Mouse (Mus musculus) forebrain, embryonic 15.5 days (tissue): ENCODE data around the gene Gm13305. TPM values are rescaled to one million over a fixed set of nuclear protein-coding genes. Genes with fewer than 3 reads are reported as not detected.
"Not testable (repeated sequence)": the region's sequence is repeated elsewhere in the genome, so short reads cannot be mapped to it uniquely, and the experiment has no call there.

Experiments
- ATAC-seq: fragments of 200-750 bp; cut with Nextera tagmentation; replicated peaks from 2 replicates; pipeline ENCODE4 v1.8.0; 2017; ENCODE audit warnings: mild to moderate bottlenecking, moderate TSS enrichment, moderate library complexity
- H3K27ac ChIP-seq: fragments of 300-500 bp; sonication (generic); replicated peaks from 2 replicates; pipeline ENCODE4 v1.5.1; 2015; ENCODE audit warnings: mild to moderate bottlenecking, inconsistent platforms
- H3K27me3 ChIP-seq: fragments of 300-500 bp; sonication (generic); 2 replicates; pipeline ENCODE4 v1.6.1; 2015; ENCODE audit warnings: inconsistent platforms
- H3K36me3 ChIP-seq: fragments of 300-500 bp; sonication (generic); 2 replicates; pipeline ENCODE4 v1.6.1; 2015; ENCODE audit warnings: mild to moderate bottlenecking, inconsistent platforms
- H3K4me1 ChIP-seq: fragments of 300-500 bp; sonication (generic); 2 replicates; pipeline ENCODE4 v1.6.1; 2015; ENCODE audit warnings: inconsistent platforms
- H3K4me2 ChIP-seq: fragments of 300-500 bp; sonication (generic); replicated peaks from 2 replicates; pipeline ENCODE4 v1.6.1; 2015; ENCODE audit warnings: mild to moderate bottlenecking, inconsistent platforms
- H3K4me3 ChIP-seq: fragments of 300-500 bp; sonication (generic); 2 replicates; pipeline ENCODE4 v1.5.1; 2015; ENCODE audit warnings: mild to moderate bottlenecking, inconsistent platforms
- H3K9ac ChIP-seq: fragments of 300-500 bp; sonication (generic); replicated peaks from 2 replicates; pipeline ENCODE4 v1.6.1; 2015; ENCODE audit warnings: mild to moderate bottlenecking, inconsistent platforms
- H3K9me3 ChIP-seq: fragments of 300-500 bp; sonication (generic); 2 replicates; pipeline ENCODE4 v1.6.1; 2016; ENCODE audit warnings: inconsistent platforms
- WGBS: fragments of 180-500 bp; shearing (Covaris S2); methylation state at CpG from one replicate; pipeline ENCODE4 v1.1.7; 2015; ENCODE audit warnings: mixed read lengths; 5-methylcytosine and 5-hydroxymethylcytosine counted together
- polyA plus RNA-seq: library from polyadenylated mRNA; unstranded; fragments of >200 nt; fragmentation: Nextera tagmentation; extraction: Ambion mirVana; gene quantifications from 2 replicates; pipeline ENCODE4 v1.2.1, GENCODE M21; 2015

The Gm13305 gene
- not detected in 2 replicates for polyA plus RNA-seq

DNA sequence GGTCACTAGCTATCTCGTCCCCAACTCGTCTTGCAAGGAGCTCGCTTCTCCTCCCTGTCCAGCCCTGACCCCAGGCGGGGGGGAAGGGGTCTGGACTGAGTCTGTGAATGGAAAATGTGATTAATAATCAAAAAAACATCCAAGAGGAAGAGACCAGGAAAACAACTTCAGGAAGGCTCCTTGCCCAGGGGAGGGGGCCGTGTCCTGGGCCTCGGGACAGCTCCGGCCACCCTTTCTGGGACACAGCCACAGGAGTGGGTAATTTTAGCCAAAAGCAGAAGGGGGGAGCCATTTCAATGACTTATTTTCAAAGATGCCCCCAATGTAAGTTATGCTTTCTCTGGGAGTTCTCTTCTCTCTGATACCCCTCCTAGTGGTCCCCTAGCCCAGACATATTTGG, at the start of gene Gm13305:
Gm13305 (minus strand) TSS at position 101 of the 400 bp plus-strand sequence.
- not testable (repeated sequence) for H3K4me3 ChIP-seq, H3K4me1 ChIP-seq, ATAC-seq, H3K27me3 ChIP-seq, H3K9me3 ChIP-seq, H3K27ac ChIP-seq, H3K36me3 ChIP-seq, H3K9ac ChIP-seq, H3K4me2 ChIP-seq
- no CpG with 5 or more reads among the region's 7 CpGs for WGBS

DNA sequence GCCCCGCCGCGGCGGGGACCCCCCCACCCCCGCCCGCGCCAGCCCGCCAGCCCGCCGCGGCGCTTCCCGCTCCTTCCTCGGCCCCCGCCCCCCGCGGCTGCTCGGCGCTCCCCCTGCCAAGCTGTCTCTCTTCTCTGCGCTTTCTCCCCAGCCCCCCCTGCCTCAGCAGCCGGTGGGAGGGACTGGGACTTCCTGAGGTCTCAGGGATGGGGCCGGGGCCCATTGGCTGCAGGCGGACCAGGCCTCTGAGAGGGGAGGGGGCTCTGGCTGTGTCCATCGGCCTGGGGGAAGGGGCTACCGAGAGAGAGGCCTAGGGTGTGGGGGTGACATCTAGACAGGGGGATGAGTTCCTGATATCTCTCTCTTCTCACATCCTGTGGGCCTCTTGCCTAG, 16.6 kb upstream of the Gm13305 start:
- not testable (repeated sequence) for H3K4me3 ChIP-seq, H3K9ac ChIP-seq, H3K4me2 ChIP-seq, H3K27ac ChIP-seq, H3K9me3 ChIP-seq, H3K36me3 ChIP-seq, H3K27me3 ChIP-seq, H3K4me1 ChIP-seq
- WGBS, result no CpG with 5 or more reads among the region's 25 CpGs
- peak; percentile 68 for ATAC-seq

DNA sequence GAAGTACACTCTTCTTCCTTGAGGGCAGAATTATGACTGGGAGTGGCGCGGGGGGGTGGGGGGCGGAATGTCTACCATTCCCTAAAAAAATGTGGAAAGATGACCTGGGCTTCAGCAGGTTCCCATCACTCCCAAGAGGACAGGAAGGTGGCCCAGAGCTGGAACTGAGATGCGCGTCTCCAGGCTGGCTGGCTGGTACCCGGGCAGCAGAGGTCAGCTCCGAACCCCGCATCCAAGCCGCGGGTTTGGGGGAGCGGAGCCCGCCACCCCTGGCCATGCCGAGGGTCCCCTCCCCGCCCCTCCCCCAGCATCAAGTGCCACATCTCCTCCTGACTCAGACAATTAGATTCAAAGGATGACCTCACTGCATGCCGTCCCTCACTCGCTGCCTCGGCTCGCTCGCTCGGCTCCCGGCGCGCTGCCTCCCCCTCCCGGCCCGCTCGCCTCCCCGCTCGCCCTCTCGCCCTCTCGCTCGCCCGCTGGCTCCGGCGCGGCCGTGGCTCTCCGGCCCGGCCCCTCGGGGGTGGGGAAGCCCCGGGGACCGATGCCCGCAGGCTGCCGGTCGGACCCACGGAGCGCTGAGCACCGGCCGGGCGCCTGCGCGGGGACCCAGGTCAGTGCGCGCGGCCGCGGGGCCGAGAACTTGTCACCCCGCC, 16.0 kb upstream of the Gm13305 start:
- H3K9ac ChIP-seq, H3K4me3 ChIP-seq, H3K36me3 ChIP-seq, H3K4me1 ChIP-seq, H3K27ac ChIP-seq, H3K4me2 ChIP-seq, H3K27me3 ChIP-seq, H3K9me3 ChIP-seq: not testable (repeated sequence)
- no CpG with 5 or more reads among the region's 58 CpGs for WGBS
- peak; percentile 75 for ATAC-seq

DNA sequence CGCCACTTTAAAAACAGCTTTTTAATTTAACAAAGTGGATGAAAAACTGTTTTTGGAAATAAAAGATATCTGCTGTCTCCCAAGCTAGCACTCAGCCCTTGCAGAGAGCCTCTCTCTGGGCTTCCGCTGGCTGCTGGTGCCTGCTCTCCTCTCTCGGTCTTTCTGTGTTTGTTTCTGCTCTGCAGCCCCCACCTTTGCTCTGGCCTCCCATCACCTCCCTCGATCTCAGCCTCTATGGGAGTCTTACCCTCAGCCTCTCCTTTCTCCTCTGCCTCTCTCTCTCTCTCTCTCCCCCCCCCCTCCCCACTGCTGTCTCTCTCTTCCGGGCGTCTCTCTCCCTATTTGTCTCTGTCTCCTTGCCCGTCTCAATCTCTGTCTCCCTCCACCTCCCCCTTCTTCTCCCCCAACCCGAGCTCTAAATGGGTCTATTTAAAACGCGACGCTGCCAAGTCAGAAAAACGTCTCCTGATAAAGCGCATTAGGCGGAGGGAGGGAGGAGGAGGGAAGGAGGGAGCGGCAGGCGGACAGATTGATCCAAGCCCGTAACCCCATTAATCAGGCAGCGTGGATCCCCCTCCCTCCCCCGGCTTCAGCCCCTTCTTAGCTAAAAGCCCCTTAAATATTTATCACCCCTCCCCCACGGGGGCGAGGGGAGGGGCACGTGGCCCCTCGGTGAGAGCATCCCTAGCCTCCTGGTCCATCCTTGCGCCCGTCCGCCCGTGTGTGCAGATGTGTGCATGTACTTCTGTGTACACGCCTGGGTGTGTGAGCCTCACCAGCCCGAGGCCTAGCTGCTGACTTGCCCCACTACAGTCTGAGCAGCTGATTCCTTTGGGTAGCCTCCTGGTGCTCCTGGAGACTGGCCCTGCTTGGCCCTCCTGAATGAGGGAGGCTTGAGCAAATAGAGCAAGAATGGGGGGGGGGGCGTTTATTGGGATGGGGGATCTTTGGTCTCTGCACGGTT, 15.1 kb upstream of the Gm13305 start:
- H3K4me1 ChIP-seq, H3K36me3 ChIP-seq, H3K9ac ChIP-seq, H3K4me2 ChIP-seq, H3K9me3 ChIP-seq, H3K4me3 ChIP-seq, H3K27ac ChIP-seq, H3K27me3 ChIP-seq: not testable (repeated sequence)
- peak; percentile 53; the same call in 1 of the 2 replicates for ATAC-seq
- WGBS, result no CpG with 5 or more reads among the region's 31 CpGs

DNA sequence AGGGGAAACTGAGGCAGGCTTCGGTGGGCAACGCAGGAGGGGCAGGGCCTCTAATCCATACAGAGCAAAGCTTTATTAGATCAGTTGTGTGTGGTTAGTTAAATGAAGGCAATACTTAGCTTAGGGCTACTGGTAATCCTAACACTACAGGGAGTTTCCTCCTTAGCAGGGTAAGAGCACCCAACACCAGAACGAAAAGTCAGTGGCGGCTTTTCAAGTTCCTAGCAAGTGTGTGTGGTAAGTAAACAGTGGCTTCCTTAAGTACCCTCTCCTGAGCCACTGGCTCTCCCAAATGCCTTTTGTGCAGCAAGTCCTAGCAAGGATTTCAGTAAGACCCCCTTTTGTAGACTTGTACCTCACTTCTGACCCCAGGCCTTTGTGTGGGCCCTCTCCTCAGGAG, 9.8 kb upstream of the Gm13305 start:
- not testable (repeated sequence) for H3K9me3 ChIP-seq, H3K27me3 ChIP-seq, H3K4me3 ChIP-seq, H3K4me1 ChIP-seq, H3K9ac ChIP-seq, ATAC-seq, H3K27ac ChIP-seq, H3K36me3 ChIP-seq, H3K4me2 ChIP-seq
- no CpG with 5 or more reads among the region's 4 CpGs for WGBS

DNA sequence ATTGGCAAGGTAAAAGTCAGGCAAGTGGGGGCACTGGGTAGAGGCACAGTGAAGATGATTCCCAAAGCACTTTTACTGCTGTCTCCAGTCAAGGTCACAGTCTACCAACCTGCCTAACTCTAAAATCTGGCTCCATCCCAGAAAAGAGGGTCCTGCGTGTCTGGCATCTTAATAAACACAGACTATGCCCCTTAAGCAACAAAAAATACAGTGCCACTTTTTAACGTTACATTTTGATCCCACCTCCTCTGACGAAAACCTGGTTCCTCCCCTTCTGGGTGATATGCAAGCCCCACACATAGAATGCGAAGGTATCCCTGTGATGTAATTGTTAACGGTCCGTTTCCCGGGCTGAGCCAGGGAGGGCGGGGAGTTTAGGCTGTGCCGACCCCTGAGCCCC, 15.3 kb downstream of the Gm13305 start, which contains the start of gene Gm13306:
Gm13306 (plus strand) TSS at position 301 of the 400 bp plus-strand sequence.
- ATAC-seq, H3K9me3 ChIP-seq, H3K27ac ChIP-seq, H3K4me1 ChIP-seq, H3K27me3 ChIP-seq, H3K9ac ChIP-seq, H3K36me3 ChIP-seq, H3K4me2 ChIP-seq, H3K4me3 ChIP-seq: not testable (repeated sequence)
- no CpG with 5 or more reads among the region's 9 CpGs for WGBS

DNA sequence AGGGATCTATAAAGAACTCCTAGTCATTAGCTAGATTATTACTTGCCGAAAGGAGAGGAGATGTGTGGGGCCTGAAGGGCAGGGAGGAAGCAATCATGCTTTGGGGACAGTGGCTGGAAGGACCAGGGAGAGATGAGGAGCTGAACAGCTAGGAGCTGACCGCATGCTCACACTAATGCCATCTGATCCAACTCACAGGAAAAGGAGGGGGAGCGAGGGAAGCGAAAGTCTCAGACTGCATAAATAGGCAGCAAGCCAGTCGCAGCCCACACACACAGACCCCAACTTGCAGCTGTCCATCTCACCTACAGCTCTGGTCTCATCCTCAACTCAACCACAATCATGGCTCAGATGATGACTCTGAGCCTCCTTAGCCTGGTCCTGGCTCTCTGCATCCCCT, 53.9 kb downstream of the Gm13305 start, which contains the start of gene Gm13304:
Gm13304 (plus strand) TSS at position 301 of the 400 bp plus-strand sequence.
- H3K27ac ChIP-seq, H3K9ac ChIP-seq, H3K27me3 ChIP-seq, H3K9me3 ChIP-seq, H3K4me3 ChIP-seq, H3K4me1 ChIP-seq, ATAC-seq, H3K36me3 ChIP-seq, H3K4me2 ChIP-seq: not testable (repeated sequence)
- no CpG with 5 or more reads among the region's 5 CpGs for WGBS

Other genes with a start within 250 kb of the Gm13305 start
- 9.8 and 11.2 TPM in 2 replicates for gene Gm20878, start 227.0 kb downstream of the Gm13305 start, polyA plus RNA-seq
- gene Fam205a4, start 202.5 kb downstream of the Gm13305 start, polyA plus RNA-seq, result 0.40 and 0.60 TPM in 2 replicates
- gene Gm21093, start 133.9 kb downstream of the Gm13305 start, polyA plus RNA-seq, result 0.31 TPM in 1 of 2 replicates, not detected in the other
- gene Gm3893, start 77.4 kb downstream of the Gm13305 start, polyA plus RNA-seq, result not detected in 2 replicates
- gene Gm13304, start 53.8 kb downstream of the Gm13305 start, polyA plus RNA-seq, result not detected in 2 replicates
- gene Gm13306, start 15.2 kb downstream of the Gm13305 start, polyA plus RNA-seq, result 0.89 and 1.8 TPM in 2 replicates
- gene Gm10600, start 72.0 kb upstream of the Gm13305 start, polyA plus RNA-seq, result not detected in 2 replicates
- not detected in 2 replicates for gene Ccl21b, start 87.2 kb upstream of the Gm13305 start, polyA plus RNA-seq
- gene Gm21953, start 125.7 kb upstream of the Gm13305 start, polyA plus RNA-seq, result not detected in 2 replicates
- gene Fam205a3, start 149.7 kb upstream of the Gm13305 start, polyA plus RNA-seq, result not detected in 2 replicates